Mouse (Mus musculus) frontal cortex, adult 2 months (tissue): ENCODE data around the gene Col18a1. TPM values are rescaled to one million over a fixed set of nuclear protein-coding genes. Genes with fewer than 3 reads are reported as not detected.

ENCODE experiments used
- DNase-seq, 2 experiments: peaks; one replicate each; pipeline ENCODE4 v3.0.0; 2022; ENCODE audit warnings: low spot score in 1 of 2; ENCODE audit errors: extremely low spot score in 1 of 2
- polyA plus RNA-seq: library from polyadenylated mRNA; depleted of rRNA; stranded (reverse); fragments of >200 nt; gene quantifications from 2 replicates; pipeline ENCODE4 v1.2.3, GENCODE M21; 2012

Col18a1 gene
- polyA plus RNA-seq, 1 experiment: 3.8 TPM

DNA sequence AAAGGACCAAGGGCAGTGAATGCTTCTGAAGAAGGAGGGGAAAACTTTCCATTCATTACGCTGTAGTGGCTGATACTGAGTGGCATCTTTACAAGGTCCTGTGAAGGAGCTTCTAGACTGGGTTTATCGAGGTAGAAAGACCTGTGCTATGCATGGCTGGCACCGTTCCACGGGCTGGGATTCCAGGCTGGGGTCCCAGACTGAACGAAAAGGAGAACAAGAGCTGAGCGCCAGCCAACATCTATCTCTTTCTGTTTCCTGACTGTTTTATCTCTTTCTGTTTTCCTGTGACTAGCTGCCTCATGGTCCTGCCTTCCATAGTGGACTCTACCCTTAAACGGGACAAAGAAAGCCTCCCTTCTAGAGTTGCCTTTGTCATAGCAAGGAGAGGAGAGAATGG lies 21.1 kb upstream of the Col18a1 start:
- DNase-seq: no peak

DNA sequence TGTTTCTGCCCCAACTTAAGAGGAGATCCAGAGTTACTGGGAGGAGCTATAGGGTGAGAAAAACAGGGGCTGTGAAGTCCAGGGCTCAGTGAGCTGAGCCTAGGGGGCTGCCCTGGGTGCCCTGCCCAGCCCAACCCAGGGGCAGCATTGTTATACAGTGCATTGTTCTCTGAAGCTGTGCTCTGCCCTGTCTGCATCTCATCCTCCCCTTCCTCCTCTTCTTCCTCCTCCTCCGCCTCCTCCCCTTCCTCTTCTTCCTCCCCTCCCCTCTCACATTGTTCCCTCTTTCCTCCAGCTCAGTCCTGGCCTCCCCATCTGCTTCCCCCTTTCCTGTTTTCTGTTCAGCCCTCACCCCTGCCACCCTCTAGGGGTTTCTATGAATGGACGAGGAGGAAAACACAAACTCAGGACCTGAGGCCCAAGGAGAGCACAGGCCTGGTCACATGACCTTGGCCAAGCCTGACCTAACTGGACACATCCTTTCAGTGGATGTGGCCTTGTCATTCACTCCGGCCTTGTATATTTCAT lies 16.5 kb upstream of the Col18a1 start:
- DNase-seq: no peak

DNA sequence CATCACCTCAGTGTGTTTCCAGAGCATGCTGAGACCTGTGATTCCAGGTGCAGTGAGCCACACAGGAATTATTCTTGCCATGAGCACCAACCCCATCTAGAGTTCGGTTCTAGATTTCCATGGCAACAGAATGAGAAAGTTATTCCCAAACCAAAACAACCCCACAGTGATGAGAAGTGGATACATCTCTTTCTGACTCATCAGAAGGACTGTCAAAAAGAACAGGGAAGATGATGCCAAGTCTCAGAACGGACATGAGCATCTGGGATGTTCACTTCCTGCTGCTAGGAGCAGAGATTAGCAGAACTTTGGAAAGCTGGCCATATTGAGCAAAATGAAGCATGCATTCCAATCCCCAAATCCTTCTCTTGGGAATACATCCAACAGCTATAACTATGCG lies 13.8 kb upstream of the Col18a1 start:
- peak in 1 of 2 experiments; percentile 20 for DNase-seq

DNA sequence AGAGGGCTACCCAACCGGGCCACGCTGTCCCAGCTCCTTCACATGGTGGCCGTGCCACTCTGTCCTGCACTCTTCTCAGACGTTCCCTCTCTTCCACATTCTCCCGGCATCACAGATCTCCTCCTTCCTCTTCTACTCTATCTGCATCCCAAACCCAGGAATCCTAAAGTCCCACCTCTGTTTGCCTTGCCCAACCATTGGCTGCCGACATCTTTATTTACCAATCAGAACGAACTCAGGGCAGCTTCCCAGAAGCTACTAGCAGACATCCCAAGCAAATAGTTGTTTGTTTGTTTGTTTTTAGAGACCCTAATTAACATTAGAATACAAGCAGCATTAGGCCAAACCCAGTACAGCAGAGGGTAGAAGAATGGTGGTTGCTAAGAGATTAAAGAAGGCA lies 12.3 kb upstream of the Col18a1 start:
- no peak for DNase-seq

DNA sequence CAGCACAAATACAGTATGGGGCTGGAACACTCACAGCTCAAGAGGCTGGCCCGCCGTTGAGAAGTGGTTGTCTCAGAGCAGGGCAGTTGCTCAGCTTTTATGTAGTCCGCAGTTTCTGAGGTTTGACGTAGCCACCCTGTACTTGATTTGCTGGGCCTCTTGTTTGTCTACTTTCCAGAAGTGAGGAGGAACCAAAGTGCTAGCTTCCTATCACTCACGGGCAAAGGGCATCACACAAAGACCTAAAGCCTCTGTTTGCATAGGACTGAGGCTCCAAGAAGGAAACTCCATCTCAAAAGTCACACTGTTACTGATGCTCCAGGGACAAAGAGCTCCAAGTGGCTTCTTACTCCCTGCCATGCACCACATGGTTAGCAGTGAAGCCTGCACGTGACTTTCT lies 4.1 kb upstream of the Col18a1 start:
- no peak for DNase-seq

DNA sequence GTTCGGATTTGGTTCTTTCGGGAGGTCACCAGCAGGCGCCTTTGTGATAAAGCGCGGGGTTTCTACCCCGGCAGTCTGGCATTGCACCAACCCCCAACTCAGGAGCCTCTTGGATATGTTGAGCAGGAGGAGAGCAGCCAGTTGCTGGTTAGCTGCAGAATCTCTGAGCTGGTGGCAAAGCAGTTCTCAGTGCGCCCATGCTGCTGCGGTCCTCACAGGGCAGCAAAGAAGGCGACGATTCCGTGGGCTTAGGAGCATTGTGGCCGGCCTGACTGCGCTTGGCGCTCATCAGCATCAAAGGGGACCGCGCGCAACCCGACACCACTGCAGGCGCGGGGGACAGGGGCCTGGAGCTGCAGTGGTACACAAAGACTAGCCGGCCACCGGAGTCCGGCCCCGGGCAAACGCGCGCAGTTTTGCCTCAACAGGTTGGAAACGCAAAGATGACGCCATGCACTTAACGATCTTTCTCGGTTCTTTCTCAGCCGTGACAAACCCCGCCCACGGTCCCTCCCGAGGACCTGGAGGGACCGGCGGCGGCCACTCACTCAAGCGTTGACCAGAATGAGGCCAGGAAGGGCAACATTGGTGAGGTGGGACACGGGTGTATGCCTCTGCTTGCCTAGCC lies 916 bp downstream of the Col18a1 start:
- peak in 1 of 2 experiments; percentile 6 for DNase-seq

DNA sequence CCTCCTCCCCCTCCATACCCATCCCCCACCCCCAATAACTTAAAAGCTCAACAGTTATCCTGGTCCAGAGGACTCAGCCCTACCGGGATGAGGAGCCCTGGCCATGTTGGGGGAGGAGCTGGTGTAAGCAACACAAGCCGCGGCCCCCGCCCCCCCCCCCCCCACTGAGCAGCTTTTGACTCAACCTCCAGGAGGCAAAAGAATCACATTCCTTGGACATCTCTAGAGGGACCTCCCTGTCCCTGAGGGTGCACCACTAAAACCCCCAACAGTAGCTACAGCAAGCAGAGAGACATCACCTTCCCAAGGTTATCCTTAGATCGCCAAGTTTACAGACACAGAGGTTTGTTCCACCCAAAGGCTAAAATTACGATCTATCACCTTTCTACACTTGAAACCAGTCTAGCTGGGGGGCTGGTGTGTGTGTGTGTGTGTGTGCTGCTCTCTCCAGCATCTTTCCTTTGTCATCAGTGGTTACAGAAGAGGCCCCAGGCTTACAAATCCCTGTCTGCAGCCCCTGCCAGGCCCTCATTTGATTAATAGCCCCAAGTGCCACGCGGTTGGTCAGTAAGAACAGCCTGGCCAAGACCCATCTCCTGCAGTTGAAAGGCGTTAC lies 1.8 kb downstream of the Col18a1 start:
- no peak for DNase-seq

DNA sequence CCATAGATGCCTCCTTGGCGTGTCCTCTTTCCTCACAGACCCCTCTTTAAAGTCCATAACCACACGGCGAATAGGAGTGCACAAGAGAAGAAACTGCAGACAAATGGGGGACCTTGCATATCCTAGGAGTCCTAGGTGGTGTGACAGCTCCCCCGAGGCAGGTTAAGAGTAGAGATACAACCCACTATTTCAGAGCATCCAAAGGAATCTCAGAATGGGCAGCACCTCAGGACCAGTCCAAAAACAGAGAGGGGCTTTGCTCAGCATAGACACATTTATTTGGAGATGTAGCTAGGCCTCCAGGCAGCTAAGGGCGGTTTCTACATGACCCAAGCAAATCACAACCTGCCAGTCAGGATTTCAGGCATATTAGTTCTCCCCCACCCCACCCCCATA lies 2.3 kb downstream of the Col18a1 start:
- no peak for DNase-seq

DNA sequence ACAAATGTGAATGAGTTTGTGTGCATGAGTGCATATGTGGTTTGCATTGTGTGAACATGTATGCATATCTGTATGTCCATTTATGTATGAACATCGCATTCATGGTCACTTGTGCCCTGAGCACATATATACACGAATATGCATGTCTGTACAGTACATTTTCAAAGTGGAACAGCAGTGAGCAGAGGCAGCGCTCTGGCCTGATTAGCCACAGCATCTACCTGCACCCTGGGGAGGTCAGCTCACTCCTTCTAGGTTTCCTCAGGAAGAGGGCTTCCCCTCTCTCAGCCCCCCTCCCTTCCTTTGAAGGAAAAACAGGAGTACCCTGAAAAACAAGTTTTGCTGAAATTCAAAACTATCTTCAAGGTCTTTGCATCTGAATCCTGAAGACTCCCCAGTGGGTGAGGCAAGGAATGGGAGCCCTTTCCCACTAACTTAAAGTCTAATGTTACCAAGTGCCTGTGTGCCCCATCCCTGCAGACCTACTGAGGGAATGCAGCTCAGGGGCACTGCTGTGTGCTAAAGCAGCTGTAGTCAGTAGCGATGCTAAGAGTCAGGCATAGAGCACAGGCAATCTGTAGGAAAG lies 2.9 kb downstream of the Col18a1 start:
- no peak for DNase-seq

DNA sequence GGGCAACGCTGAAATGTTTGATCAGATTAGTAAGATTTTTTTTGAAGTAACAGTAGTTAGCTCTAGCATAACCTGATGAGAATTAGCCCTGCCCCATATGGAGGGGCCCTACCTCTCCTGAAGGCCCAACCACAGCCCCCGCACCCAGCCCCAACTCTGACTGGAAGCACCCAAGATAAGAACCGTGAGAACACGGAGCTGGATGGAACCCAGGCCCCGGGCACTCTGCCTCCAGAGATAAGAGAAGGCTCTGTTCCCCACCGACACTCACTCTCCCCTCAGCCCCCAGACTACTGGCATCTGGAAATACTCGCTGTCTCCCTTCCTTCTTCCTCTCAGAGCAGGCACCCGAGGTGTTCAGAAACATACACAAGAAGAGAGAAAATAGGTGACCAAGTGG lies 6.8 kb downstream of the Col18a1 start:
- no peak for DNase-seq

DNA sequence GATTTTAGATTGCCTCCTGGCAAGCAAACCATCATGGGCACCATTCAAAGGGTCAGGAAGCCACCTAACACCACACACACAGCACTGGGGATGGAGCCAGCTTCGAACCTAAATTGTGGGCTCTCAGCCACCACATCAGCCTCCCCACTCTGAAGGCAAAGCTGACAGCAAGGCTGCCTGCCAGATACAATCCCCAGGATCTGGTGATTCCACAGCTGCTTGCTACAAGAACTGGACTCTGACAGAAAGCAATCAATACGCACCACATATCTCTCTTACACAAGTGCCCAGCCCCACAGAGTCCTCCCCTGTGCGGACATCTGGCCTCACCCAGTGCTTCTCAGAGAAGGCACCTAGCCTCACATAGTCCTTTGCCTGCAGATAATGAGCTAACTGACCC lies 7.4 kb downstream of the Col18a1 start:
- DNase-seq: no peak

DNA sequence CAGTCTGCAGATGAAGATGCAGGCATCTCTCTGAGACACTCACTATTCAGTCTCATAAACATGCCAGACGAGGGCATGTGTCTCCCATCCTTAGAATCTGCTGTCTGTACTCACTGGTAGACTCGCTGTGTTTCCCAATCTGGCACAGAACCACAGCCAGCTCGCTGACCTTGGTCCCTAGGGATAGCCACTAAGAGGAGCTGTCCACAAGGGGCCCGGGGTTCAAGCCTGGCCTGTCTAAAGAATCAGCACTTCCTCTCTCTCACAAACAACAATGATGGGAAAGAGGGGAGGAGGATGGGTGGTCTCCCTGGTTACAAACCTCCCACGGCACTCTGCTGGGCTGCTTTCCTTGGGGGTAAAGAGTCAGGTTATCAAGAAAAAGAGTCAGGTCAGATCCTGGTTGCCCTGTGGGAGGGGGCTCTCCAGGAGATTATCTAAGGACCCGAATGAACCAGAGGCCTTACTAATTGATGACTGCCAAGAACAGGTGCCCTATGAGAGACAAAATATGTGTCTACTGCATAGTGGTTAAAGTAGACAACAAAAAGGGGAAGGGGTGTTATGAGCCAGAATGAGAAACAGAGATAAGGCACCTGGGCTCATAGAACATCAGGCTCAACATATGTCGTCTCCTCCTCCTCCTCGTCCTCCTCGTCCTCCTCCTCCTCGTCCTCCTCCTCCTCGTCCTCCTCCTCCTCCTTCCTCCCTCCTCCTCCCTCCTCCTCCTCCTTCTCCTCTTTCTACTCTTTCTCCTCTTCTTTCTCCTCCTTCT lies 8.9 kb downstream of the Col18a1 start:
- no peak for DNase-seq

DNA sequence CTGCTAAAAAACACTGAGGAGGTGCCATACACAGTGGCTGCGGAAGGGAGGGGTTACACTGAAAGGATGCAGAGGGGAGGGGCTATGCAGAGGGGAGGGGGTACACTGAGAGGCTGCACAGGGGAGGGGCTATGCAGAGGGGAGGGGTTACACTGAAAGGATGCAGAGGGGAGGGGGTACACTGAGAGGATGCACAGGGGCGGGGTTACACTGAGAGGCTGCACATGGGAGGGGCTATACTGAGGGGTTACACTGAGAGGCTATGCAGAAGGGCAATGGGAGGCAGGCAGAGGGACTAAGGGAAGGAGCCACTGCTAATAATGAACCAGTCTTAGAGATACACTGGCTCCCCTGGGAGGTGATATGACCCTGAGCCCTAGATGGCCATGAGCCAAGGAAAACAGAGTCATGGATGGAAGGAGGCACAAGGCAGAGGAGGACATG lies 14.1 kb downstream of the Col18a1 start:
- no peak for DNase-seq

DNA sequence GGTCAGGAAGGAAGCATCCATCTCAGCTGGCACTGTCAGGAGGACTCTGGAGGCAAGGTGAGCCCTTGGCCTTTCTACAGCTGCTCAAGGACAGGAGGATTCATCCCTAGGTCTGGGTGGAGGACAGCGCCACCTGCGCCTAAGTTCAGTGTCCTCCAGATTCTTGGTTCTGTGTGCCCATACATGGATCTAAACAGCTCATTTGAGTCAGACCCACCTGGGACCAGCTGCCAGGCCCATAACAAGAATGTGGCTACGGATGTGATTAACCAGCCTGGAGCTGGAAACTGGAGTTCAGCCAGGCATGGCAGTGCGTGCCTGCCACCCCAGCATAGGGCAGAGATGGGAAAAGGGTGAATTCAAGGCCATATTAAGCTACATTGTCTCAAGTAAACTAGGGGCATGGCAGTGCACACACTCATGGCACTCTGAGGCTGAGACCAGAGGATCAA lies 14.8 kb downstream of the Col18a1 start:
- DNase-seq: no peak

DNA sequence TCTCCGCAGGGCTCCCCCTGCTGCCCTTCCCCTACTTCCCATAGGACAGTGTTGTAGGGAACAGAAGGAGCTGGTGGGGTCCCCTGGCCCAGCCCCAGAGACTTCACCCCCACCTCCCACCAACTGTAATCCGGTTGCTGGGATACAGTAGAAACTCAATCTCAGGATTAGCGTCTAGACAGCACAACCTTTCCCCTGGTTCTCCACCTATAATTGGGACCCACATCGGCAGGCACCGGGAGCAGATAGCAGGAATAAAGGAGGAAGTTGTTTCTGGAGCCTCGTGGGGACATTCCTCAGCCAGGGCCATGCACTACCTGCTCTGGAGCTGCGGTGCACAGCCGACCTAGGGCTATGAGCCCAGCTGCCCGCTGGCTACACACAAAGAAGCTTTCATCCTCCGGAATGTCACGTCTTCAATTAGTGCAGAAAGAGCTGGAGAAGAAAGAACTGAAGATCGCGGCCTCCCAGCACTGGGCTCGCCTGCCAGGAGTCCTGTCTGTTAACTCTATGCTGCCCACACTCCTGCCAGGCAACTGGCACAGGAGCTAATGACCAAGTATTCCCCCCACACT lies 15.3 kb downstream of the Col18a1 start:
- no peak for DNase-seq

DNA sequence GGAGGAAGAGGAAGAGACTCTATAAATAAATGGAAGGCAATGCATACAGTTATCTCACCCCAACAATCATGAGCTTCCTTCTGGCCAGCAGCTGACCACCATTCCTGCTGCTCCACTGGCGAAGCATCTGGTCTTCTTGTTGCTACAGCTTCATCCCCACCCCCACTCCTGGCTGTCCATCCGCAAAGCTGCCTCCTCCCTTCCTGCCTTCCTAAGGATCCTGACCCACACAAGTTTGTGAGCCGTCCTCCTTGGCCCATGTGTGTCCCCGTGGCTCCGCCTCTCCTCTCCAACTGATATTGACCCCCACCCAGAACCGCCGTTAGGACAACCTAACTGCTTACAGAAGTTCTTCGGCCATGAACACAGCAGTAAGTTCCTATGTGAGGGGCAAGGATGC lies 16.3 kb downstream of the Col18a1 start:
- no peak for DNase-seq

DNA sequence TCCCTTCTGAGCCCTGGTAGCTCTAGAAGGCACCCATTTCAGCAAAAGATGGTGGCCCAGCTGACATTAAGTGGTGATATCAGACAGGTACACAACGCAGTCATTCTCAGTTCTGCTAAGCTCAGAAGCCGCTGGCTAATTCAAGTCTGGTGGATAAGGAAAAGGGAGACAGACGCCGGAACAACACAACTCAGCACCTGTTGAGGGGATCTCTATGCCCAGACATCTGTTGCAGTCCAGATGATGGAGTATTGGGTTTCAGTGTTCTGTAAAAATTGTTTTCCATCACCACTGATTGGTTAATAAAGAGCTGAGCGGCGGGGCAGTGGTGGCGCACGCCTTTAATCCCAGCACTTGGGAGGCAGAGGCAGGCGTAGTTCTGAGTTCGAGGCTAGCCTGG lies 18.8 kb downstream of the Col18a1 start:
- no peak for DNase-seq

DNA sequence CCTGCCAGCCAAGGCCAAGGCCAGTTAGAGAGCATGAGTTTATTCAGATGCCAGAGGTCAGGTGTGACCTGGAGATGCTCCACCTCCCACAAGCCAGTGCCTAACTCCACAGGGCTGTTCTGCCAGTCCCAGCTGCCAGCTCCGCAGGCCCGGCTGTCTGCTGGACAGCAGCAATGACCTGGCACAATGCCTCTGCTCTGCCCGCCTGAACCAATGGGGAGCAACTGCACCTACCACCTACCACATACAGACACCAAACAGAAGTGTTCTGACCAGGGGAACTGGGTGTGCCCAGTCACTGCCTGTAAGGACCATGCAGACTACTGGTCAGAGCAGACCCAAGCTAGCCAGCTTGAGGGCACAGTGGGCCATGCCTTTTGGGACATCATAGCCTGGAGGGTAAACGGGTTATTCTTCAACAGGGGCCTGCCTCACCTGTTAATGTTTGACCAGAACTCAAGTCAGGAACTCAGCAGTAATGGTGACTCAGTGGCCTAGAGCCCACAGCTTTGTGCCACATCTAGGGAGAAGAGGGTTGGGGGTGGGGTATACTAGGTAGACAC lies 19.4 kb downstream of the Col18a1 start:
- no peak for DNase-seq

DNA sequence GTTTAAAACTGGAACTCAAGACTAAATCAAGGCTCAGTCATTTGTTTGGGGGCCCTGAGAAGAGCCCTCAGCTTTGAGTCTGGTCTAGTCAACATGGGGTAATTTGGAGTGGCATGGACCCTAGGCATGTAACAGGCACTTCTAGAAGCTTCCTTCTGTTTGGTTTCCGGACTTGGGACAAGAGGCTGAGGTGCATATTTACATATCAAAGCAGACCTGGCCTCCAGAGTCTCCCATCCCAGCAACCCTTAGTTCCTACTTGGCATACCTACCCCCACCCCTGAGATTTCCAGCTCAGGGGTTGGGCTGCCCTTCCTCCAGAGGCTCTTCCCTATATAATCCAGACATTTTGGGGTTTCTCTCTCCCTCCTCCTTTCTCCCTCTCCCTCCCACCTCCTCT lies 20.4 kb downstream of the Col18a1 start:
- no peak for DNase-seq

DNA sequence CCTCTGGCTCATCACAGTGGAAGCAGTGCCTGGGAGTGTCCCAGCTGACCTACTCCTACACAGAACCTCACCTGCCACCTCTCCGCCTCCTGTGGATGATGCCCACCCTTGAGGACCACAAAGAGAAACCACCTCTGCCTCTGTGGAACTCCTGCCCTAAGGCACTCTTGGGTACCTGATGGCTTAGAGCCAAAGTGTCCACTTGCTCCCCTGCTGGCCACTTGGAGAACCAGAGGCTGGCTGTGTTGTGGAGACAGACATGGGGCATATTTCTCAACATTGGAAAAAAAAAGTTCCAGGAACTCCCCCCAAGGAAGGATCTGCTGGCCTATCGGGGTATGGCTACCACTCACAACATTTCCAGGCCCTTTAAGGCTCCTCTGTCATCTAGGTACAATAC lies 22.0 kb downstream of the Col18a1 start:
- DNase-seq: no peak

DNA sequence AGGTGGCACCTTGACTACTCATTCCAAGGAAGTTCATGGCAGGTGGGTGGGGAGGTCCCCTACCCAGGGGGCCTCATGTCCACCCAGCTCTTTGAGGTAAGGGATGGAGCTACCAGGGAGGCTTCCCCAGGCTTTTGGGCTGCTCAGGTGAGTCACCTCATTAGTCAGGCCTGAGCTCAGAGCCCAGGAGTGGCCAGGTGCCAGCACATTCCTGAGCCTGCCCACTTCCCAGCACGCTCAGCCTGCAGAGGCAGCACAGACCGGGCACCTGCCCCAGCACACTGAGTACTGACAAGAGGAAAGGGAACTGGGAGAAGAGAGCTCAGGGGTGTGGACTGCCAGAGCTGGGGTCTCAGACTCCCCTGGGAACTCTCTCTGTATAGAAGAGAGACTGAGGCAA lies 24.0 kb downstream of the Col18a1 start:
- no peak for DNase-seq
